In the genomic region with DNA sequence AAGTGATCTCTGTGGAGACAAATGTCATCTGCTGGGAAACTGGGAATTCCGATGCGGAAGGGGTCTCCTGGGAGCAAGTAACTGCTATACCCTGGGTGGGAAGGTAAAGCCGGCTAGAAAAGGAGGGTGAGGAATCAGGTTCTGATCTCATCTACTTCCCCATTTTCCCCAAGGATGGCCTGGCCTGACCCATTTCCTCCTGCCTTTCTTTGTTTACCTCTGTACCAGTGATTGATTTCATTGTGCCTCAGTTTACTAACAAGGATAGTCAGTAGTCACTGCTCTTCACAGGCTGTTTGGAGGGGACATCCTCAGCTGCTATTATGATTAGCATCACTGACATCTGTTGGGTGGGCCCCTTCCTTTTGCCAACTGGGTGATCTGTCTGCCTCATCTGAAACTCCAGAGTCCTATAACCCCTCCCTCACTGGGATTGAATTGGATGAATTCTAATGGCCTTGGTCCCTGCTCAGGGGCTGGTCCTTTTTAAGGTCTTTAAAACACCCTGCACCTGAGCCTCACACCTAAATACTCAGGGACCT, we compare ENCODE assay signal across 8 mouse cellular contexts. TPM values are rescaled to one million over a fixed set of nuclear protein-coding genes. Genes with fewer than 3 reads are reported as not detected.
DNase-seq lines count a peak whose midpoint lies in the region; ATAC-seq lines count a peak whose summit lies in the region.

No protein-coding gene starts in this region.

- WGBS in heart, embryonic 12.5 days, result 31% methylated on average over 3 of the region's 3 CpGs
- 52% methylated on average over 3 of the region's 3 CpGs for WGBS in embryonic facial prominence, embryonic 13.5 days
- 42% methylated on average over 3 of the region's 3 CpGs for WGBS in intestine, embryonic 15.5 days

- no peaks in the 10 kb centered on the region for H3K9me3 ChIP-seq in heart, embryonic 12.5 days (replicated peaks)
- H3K9me3 ChIP-seq in embryonic facial prominence, embryonic 13.5 days, result no peaks in the 10 kb centered on the region
- no peaks in the 10 kb centered on the region for H3K9me3 ChIP-seq in intestine, embryonic 15.5 days

- peak overlapping the region; percentile 97 for H3K4me2 ChIP-seq in heart, embryonic 12.5 days
- peak overlapping the region; percentile 97 for H3K4me2 ChIP-seq in embryonic facial prominence, embryonic 13.5 days
- H3K4me2 ChIP-seq in intestine, embryonic 15.5 days (replicated peaks), result peak overlapping the region; percentile 85

- no peak for ATAC-seq in heart, embryonic 12.5 days (ENCODE audit: insufficient number of reproducible peaks, low FRiP score)
- no peak for ATAC-seq in embryonic facial prominence, embryonic 13.5 days (ENCODE audit: insufficient number of reproducible peaks, insufficient read depth, low FRiP score, low TSS enrichment, low read depth)
- no peak for ATAC-seq in intestine, embryonic 15.5 days

- peaks cover 59% of the 10 kb centered on the region for H3K4me1 ChIP-seq in heart, embryonic 12.5 days (replicated peaks)
- peaks cover 31% of the 10 kb centered on the region for H3K4me1 ChIP-seq in embryonic facial prominence, embryonic 13.5 days
- H3K4me1 ChIP-seq in intestine, embryonic 15.5 days (replicated peaks), result peaks cover 51% of the 10 kb centered on the region

- H3K27me3 ChIP-seq in heart, embryonic 12.5 days (replicated peaks), result no peaks in the 10 kb centered on the region
- peaks cover 35% of the 10 kb centered on the region for H3K27me3 ChIP-seq in embryonic facial prominence, embryonic 13.5 days
- H3K27me3 ChIP-seq in intestine, embryonic 15.5 days (replicated peaks), result no peaks in the 10 kb centered on the region

- H3K27ac ChIP-seq in heart, embryonic 12.5 days (ENCODE audit: poor library complexity, severe bottlenecking), result peak overlapping the region; percentile 79; the same call in 1 of the 2 replicates
- H3K27ac ChIP-seq in embryonic facial prominence, embryonic 13.5 days, result no peak overlapping the region
- peak overlapping the region; percentile 86; the same call in 1 of the 2 replicates for H3K27ac ChIP-seq in intestine, embryonic 15.5 days

- no peak for DNase-seq in heart, postnatal 4 days
- peak; percentile 71 for DNase-seq in lung, postnatal 36 days
- no peak for DNase-seq in frontal cortex, postnatal 14 days (ENCODE audit: low spot score in 2 of 2)
- DNase-seq in urinary bladder, adult 2 months (ENCODE audit: low spot score), result no peak
- DNase-seq in adrenal gland, adult 2 months, result no peak

- peak overlapping the region; percentile 75 for H3K4me3 ChIP-seq in heart, embryonic 12.5 days
- 0 out of 2 replicates have a peak overlapping the region, but pooled peaks have one; percentile 63 for H3K4me3 ChIP-seq in embryonic facial prominence, embryonic 13.5 days
- H3K4me3 ChIP-seq in intestine, embryonic 15.5 days (replicated peaks), result peak overlapping the region; percentile 67

- peak overlapping the region; percentile 90 for H3K9ac ChIP-seq in heart, embryonic 12.5 days
- no peak overlapping the region for H3K9ac ChIP-seq in embryonic facial prominence, embryonic 13.5 days
- no peak overlapping the region for H3K9ac ChIP-seq in intestine, embryonic 15.5 days

- H3K36me3 ChIP-seq in heart, embryonic 12.5 days, result no peaks in the 10 kb centered on the region
- H3K36me3 ChIP-seq in embryonic facial prominence, embryonic 13.5 days, result no peaks in the 10 kb centered on the region
- H3K36me3 ChIP-seq in intestine, embryonic 15.5 days, result no peaks in the 10 kb centered on the region

RNA-seq across cellular contexts. Expression of a gene that starts 1.8 kb away (rescaled TPM):
- 9.9 and 10.3 TPM in 2 replicates for polyA plus RNA-seq in heart, embryonic 12.5 days (2016; fragmentation: Nextera tagmentation; extraction: Ambion mirVana)
- 10 to 100 TPM; 21.1 to 21.5 TPM for total RNA-seq in heart, postnatal 4 days (2021)
- polyA plus RNA-seq in embryonic facial prominence, embryonic 13.5 days (2015; fragmentation: Nextera tagmentation; extraction: Ambion mirVana), result 5.6 and 6.1 TPM in 2 replicates
- polyA plus RNA-seq in intestine, embryonic 15.5 days (2015; fragmentation: Nextera tagmentation; extraction: Ambion mirVana), result 9.4 and 11.8 TPM in 2 replicates
- polyA plus RNA-seq in urinary bladder, adult 2 months (2012; rRNA removed), result 2.1 and 5.5 TPM in 2 replicates
- 10 to 100 TPM; 12.3 to 15.1 TPM for total RNA-seq in adrenal gland, adult 2 months (2021)
- polyA plus RNA-seq in adrenal gland, adult 2 months (2012; rRNA removed), result 7.4 and 8.9 TPM in 2 replicates
